Mouse (Mus musculus) right cerebral cortex, postnatal 10 days (tissue): ENCODE data around the gene Izumo1r.
"Not testable (repeated sequence)": the region's sequence is repeated elsewhere in the genome, so short reads cannot be mapped to it uniquely, and the experiment has no call there.

Experiments used
- DNase-seq, 2 experiments: peaks; one replicate each; pipeline ENCODE4 v3.0.0; 2021; ENCODE audit warnings: low spot score in 2 of 2

Izumo1r gene

GRCm38 (mm10) chr9:14904741-14905475 is 1.2 kb upstream of the Izumo1r start:
- DNase-seq = no peak

DNA sequence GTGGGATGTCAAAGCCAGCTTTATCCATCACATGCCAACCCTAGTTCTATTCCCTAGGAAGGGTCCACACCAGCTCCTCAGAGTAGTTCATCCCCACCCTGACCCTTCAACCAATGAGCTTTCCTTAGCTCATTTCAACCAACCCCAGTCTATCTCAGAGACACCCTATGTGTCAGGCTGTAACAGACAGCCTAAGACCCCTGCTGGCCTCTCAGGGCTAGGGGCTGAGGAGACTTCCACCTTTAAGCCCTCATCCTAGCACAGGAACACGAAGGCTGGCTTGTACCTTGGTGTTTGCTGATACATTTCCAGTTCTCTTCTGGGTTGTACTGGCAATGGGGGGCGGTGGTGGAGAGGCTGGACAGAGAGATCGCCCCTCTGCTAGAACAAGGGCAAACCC is 743 bp downstream of the Izumo1r start:
- no peak for DNase-seq

DNA sequence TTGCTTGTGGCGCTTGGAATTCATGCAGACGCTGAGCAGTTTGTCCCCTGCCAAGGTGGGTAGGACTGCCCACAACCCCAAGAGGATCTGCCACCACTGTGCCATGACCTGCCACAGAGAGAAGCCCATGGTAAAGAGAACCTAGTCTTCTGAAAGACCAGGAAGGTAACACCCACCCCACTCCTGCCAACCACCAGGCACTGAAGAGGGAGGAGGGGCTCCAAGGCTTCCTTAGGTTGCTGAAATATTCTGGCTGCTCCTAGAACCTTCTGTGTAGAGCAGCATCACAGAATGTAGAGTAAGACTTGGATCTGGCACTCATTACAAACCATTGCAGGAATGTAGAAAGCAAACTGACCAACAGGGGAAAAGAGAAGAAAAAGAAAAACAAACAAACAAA is 1.3 kb downstream of the Izumo1r start:
- DNase-seq = no peak

DNA sequence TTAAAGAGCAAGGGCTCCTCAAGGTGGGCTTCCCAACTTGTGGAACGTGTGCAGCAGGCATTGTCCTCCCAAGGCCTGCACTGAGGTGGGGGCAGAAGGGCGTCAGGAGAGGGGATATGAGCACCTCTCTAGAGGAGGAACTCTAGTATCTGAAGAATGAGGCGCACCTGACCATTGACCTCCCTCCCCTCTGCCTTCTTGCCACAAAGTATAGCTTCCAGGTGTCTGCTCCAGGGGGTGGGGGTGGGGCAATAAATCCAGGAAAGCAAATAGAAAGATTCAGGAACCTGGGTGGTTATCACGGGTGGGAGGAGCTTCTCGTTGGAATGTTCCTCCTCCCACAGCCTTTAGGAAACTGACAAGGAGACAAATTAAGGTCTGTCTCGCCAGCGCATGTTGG is 2.0 kb downstream of the Izumo1r start:
- DNase-seq = no peak

DNA sequence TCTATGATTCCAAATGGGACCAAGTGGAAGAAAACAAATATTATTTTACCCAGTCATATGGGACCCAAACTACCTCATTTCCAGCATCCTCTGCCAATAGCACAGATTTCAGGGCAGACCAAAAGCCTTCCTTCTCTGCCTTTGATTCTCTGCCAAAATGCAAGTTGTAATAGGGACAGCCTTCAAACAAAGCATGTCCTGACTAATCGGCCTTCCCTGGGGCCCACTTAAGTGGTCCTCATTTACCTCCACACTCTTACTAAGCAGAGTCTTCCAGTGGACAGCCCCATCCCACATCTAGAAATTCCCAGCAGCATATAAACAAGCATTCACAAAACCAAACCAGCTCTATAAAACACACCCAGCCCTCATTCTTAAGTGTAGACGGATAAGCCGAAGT is 6.6 kb downstream of the Izumo1r start:
- no peak for DNase-seq

DNA sequence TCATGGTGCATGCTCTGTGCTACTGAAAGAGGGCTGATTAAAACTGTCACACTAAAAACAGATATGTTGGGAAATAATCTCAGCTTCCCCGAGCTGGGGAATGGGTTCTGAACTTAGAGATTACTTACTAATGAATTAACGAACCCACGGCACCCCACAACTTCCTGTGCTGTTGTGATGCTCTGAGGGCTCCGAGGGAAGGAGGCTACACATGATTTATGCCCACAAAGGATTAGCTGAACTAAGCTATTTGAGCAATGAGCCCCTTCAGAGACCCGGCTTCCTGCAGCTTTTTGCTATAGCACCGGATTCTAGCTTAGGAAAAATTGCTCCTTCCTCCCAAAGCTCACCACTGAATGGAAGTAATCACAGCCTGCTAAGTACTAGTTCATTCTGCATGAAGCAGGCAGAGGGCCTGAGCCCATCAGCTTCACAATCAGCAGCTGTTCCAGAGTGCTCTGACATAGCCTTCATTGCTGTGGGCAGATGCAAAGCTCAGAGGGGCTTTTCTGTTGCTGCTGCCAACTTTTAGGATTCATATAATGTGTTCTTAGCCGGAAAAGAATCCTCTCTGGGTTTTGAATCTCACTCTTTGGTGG is 8.4 kb downstream of the Izumo1r start:
- DNase-seq = no peak

DNA sequence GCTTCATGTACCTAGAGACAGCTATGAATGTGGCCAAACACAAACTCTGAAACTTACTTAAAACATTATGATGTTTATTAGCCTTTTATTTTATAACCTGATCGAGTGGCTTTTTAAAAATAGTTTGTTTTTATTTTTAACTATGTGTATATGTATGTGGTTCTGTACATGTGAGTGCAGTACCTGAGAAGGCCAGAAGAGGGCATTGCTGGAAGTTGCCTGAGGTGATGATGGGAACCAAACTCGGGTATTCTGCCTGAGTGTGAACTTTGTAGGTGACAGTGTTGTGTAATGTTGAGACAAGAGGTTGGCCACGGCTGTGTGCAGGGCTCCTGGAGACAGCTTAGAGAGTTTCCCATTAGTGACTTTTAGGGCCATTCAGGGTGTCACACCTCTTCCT is 9.1 kb downstream of the Izumo1r start:
- DNase-seq = no peak

- DNase-seq = no peak
Observed at GRCm38 (mm10) chr9:14893388-14893787, 10.4 kb downstream of the Izumo1r start.

DNA sequence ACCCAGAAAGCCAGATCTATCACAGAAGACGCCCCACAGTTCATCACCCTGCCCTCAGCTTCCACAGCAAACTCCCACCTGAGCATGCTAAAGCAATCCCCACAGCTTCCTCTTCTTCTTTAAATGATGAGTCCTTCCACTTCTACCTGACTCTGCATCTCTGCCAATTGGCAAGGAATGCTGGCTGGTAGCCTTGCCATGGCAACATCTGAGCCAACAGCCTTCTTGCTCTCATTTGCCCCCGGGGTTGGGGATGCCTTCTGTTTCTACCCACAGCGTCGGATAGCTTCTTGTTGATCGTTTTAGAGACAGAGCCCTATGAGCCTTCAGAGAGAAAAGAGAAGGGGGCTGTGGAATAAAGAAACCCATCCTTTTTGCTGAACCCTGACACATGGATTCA is 11.9 kb downstream of the Izumo1r start:
- DNase-seq = no peak

DNA sequence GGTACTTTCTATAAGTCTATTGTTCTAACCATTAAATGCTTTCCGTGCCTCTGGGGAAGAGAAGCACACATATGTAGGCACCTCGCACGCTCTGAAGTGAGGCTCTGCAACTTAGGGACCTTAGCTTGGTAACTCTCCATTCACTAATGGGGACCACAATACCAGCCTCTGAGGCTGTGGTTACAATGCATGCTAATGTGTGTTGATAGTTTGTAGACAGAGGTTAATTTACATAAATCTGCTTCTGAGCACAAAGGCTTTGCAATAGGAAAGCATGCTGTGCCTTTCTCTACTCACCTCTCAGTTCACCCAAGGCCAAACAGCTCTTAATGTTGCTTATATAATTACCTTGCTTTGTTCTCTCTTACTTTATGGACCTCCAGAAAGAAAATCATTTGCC is 13.1 kb downstream of the Izumo1r start:
- no peak for DNase-seq

GRCm38 (mm10) chr9:14888671-14889070 is 15.1 kb downstream of the Izumo1r start:
- no peak for DNase-seq

- DNase-seq = no peak
Observed at GRCm38 (mm10) chr9:14887787-14888382, 15.9 kb downstream of the Izumo1r start.

DNA sequence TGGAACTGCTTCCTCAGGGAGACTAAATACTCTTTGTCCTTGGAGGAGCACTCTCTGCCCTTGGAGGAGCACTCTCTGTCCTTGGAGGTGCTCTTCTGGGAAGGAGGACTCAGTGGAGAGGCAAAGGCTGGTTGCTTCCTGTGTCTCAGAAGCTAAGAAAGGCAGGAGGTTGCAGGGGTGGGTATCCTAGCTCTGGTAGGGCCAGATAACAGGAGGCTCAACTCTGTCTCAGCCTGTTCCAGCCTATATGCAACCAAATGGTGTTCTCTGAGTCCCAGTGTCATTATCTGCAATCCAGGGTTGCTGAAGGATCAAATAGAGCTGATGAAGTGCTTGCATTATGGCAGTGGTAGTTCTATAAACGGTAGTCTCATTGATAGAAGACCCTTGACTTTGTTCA is 17.8 kb downstream of the Izumo1r start:
- no peak for DNase-seq

DNA sequence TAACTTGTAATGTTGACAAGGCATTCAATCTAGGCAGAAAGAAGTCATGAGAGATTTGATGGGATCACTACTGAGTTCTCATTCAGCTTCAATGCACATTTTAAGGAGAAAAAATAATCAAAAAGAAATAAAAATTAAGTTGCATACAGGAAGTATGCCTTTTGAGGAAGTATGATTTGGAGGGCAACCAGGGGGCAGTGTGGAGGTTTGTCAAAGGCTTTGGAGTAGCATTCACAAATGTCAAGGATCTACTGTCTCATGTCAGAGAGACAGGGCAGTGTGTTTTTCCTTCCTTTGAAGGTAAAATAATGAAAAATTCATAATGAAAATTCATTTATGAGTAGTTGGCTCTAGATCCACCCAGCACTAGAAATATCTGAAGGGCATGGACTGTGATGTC is 18.6 kb downstream of the Izumo1r start:
- no peak for DNase-seq

DNA sequence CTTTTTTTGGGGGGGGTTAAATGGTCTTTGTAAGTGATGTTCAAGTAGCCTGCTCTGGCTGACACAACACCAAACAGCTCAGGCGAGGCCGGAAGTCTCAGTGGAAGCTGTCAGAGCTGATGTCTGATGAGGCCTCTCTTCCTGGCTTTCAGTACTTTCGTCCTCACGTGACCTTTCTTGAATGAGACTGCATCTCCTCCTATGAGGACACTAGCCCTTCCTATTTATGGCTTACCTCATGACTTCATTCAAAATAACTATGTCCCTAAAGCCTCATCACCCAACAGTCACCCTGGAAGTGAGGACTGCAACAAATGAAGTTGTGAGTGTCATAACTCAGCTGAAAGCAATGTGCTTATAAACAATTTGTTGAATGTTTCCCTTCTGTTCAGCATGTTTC is 19.1 kb downstream of the Izumo1r start:
- DNase-seq = no peak

GRCm38 (mm10) chr9:14876566-14876965 is 27.2 kb downstream of the Izumo1r start:
- DNase-seq = not testable (repeated sequence)

- DNase-seq = no peak
Observed at GRCm38 (mm10) chr9:14875743-14876507, 27.8 kb downstream of the Izumo1r start.

DNA sequence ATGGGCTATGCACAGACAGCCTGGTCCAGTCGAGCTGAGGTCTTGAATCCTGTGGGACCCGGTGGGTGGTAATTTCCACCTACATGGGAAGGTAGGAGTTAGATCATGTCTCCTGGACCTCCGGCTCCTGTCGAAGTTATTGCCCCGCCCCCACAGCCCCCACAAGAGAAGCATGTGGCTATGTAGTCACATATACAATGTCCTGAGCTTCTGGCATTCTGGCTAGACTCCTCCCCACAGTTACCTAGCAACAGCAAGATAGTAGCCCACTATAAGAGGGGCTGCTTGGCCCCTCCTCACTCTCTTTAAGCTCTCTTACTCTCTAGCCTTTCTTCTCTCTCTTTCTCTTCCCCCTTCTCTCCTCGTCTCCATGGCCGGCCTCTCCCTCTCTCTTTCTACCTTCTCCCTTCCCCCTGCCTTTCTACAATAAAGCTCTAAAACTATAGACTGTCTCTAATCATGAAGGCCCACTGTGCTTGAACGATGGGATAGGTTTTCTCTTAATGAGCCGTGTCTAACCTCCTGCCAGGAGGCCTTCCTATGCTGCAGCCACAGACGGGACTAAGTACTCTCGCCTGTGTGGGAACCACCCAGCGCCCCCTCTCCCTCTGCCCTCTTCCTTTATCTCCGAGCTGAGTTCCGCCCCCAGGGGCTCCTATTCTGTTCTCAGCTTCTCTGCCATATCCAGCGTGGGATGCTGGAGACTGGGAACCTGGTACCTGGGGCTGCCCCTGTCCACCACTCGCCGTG is 31.4 kb downstream of the Izumo1r start:
- peak in 1 of 2 experiments; percentile 31 for DNase-seq

- DNase-seq = no peak
Observed at GRCm38 (mm10) chr9:14871536-14871935, 32.2 kb downstream of the Izumo1r start.

DNA sequence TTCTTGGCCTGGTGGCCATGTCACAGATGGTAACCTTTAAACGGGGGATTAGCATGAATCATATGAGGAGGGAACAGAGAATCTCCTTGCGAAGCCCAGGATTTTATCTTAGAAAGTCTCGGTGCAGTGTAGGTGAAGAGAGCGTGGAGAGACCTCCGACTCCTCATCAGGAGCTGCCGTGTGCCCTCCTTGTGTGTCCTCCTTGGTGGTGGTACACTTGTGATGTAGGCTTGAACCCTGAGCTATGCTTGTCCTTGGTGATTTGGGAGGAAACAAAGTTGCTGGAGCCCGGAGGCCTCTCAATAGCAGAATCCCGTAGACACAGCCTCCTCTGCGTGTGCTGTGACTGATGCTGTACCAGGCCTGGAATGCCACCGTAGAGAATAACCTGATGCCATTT is 32.9 kb downstream of the Izumo1r start:
- no peak for DNase-seq

GRCm38 (mm10) chr9:14870377-14870776 is 33.4 kb downstream of the Izumo1r start:
- no peak for DNase-seq

- DNase-seq = no peak
Observed at GRCm38 (mm10) chr9:14868326-14868725, 35.4 kb downstream of the Izumo1r start.
